Mouse (Mus musculus): ENCODE measurements around the gene Bco2. TPM values are rescaled to one million over a fixed set of nuclear protein-coding genes. Genes with fewer than 3 reads are reported as not detected.

Bco2 gene
- polyA plus RNA-seq, 1 experiment from 2014 or later, result 0.12 TPM

GRCm38 (mm10) chr9:50569599-50570525 lies 14.9 kb upstream of the Bco2 start:
- 55% methylated on average over 10 of the region's 10 CpGs for WGBS

GRCm38 (mm10) chr9:50567881-50568280 lies 12.9 kb upstream of the Bco2 start:
- no peaks in the 10 kb centered on the region; a peak in 3 of 4 replicates for H3K4me1 ChIP-seq (ENCODE audit: control insufficient read depth in 2 of 2, insufficient read depth in 2 of 2, low read length in 2 of 2)
- H3K9me3 ChIP-seq (ENCODE audit: control insufficient read depth, low read length), result no peaks in the 10 kb centered on the region
- no peaks in the 10 kb centered on the region for H3K27me3 ChIP-seq (ENCODE audit: control insufficient read depth, insufficient read depth, low read length)
- no peaks in the 10 kb centered on the region for H3K36me3 ChIP-seq (ENCODE audit: control insufficient read depth, insufficient read depth, low read length)
- H3K4me3 ChIP-seq (ENCODE audit: control insufficient read depth in 1 of 2, insufficient read depth in 1 of 2, low read depth in 1 of 2, low read length in 2 of 2), result no peak overlapping the region
- H3K4me2 ChIP-seq (ENCODE audit: low read length), result no peak overlapping the region
- no peak overlapping the region for H3K27ac ChIP-seq (replicated peaks in 1 of 2; ENCODE audit: control insufficient read depth in 1 of 2, insufficient read depth in 1 of 2, low read depth in 2 of 2, low read length in 2 of 2)
- no peak for ATAC-seq (ENCODE audit: insufficient number of reproducible peaks, insufficient read depth, low FRiP score, low read depth)
- H3K9ac ChIP-seq (ENCODE audit: low read length), result no peak overlapping the region
- WGBS, result 80% methylated on average over 2 of the region's 2 CpGs

More at GRCm38 (mm10) chr9:50569599-50570525, 14.9 kb upstream of the Bco2 start:
- Histone ChIP-seq H3K4me3 (ENCODE audit: control insufficient read depth in 1 of 2, insufficient read depth in 1 of 2, low read depth in 1 of 2, low read length in 2 of 2) (no peak overlapping the region), H3K4me1 (ENCODE audit: control insufficient read depth in 2 of 2, insufficient read depth in 2 of 2, low read length in 2 of 2) (no peaks in the 10 kb centered on the region; a peak in 3 of 4 replicates), H3K36me3 (ENCODE audit: control insufficient read depth, insufficient read depth, low read length) (no peaks in the 10 kb centered on the region), H3K9me3 (ENCODE audit: control insufficient read depth, low read length) (no peaks in the 10 kb centered on the region), H3K9ac (ENCODE audit: low read length) (no peak overlapping the region), H3K27ac (replicated peaks in 1 of 2; ENCODE audit: control insufficient read depth in 1 of 2, insufficient read depth in 1 of 2, low read depth in 2 of 2, low read length in 2 of 2) (no peak overlapping the region), H3K4me2 (ENCODE audit: low read length) (no peak overlapping the region), H3K27me3 (ENCODE audit: control insufficient read depth, insufficient read depth, low read length) (no peaks in the 10 kb centered on the region)
- no peak for ATAC-seq (ENCODE audit: insufficient number of reproducible peaks, insufficient read depth, low FRiP score, low read depth)

- Histone ChIP-seq H3K36me3 (ENCODE audit: control insufficient read depth, insufficient read depth, low read length) (no peaks in the 10 kb centered on the region), H3K4me1 (ENCODE audit: control insufficient read depth in 2 of 2, insufficient read depth in 2 of 2, low read length in 2 of 2) (no peaks in the 10 kb centered on the region; a peak in 3 of 4 replicates), H3K4me2 (ENCODE audit: low read length) (no peak overlapping the region), H3K4me3 (ENCODE audit: control insufficient read depth in 1 of 2, insufficient read depth in 1 of 2, low read depth in 1 of 2, low read length in 2 of 2) (no peak overlapping the region), H3K9me3 (ENCODE audit: control insufficient read depth, low read length) (no peaks in the 10 kb centered on the region), H3K9ac (ENCODE audit: low read length) (no peak overlapping the region), H3K27me3 (ENCODE audit: control insufficient read depth, insufficient read depth, low read length) (no peaks in the 10 kb centered on the region), H3K27ac (replicated peaks in 1 of 2; ENCODE audit: control insufficient read depth in 1 of 2, insufficient read depth in 1 of 2, low read depth in 2 of 2, low read length in 2 of 2) (no peak overlapping the region)
- no peak for ATAC-seq (ENCODE audit: insufficient number of reproducible peaks, insufficient read depth, low FRiP score, low read depth)
- 80% methylated on average over 4 of the region's 4 CpGs for WGBS
Observed at GRCm38 (mm10) chr9:50567372-50567771, 12.4 kb upstream of the Bco2 start.

- WGBS, result 34% methylated on average over 4 of the region's 4 CpGs
- Histone ChIP-seq H3K27me3 (ENCODE audit: control insufficient read depth, insufficient read depth, low read length) (no peaks in the 10 kb centered on the region), H3K9ac (ENCODE audit: low read length) (no peak overlapping the region; the same call in 1 of the 2 replicates), H3K4me3 (ENCODE audit: control insufficient read depth in 1 of 2, insufficient read depth in 1 of 2, low read depth in 1 of 2, low read length in 2 of 2) (no peak overlapping the region), H3K36me3 (ENCODE audit: control insufficient read depth, insufficient read depth, low read length) (no peaks in the 10 kb centered on the region), H3K27ac (replicated peaks in 1 of 2; ENCODE audit: control insufficient read depth in 1 of 2, insufficient read depth in 1 of 2, low read depth in 2 of 2, low read length in 2 of 2) (no peak overlapping the region), H3K9me3 (ENCODE audit: control insufficient read depth, low read length) (no peaks in the 10 kb centered on the region; the same call in 1 of the 2 replicates), H3K4me1 (ENCODE audit: control insufficient read depth in 2 of 2, insufficient read depth in 2 of 2, low read length in 2 of 2) (no peaks in the 10 kb centered on the region; a peak in 3 of 4 replicates), H3K4me2 (ENCODE audit: low read length) (no peak overlapping the region)
- no peak for ATAC-seq (ENCODE audit: insufficient number of reproducible peaks, insufficient read depth, low FRiP score, low read depth)
Observed at GRCm38 (mm10) chr9:50565940-50566339, 11.0 kb upstream of the Bco2 start.

DNA sequence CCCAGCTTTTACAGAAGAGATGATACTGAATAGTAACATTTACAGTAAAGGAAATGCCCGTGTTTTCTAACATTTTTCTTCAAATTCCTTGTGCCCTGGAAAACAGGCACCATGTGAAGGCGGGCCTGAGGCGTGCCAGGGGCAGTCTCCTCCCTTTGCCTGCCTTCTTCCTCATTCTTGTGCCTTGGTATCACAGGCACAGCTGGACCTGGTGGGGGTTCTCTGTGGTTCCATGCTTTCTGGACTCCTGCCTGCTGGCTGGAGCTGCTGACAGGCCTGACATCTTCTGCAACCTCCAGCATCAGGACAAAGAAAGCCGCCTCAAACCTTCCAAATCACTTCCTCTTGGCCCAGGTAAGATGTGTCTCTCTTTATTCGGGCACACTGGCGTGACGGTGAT lies 10.2 kb upstream of the Bco2 start:
- H3K27ac ChIP-seq (replicated peaks in 1 of 2; ENCODE audit: control insufficient read depth in 1 of 2, insufficient read depth in 1 of 2, low read depth in 2 of 2, low read length in 2 of 2), result no peak overlapping the region
- H3K4me2 ChIP-seq (ENCODE audit: low read length), result no peak overlapping the region
- WGBS, result 62% methylated on average over 7 of the region's 7 CpGs
- H3K4me3 ChIP-seq (ENCODE audit: control insufficient read depth in 1 of 2, insufficient read depth in 1 of 2, low read depth in 1 of 2, low read length in 2 of 2), result no peak overlapping the region
- no peaks in the 10 kb centered on the region for H3K27me3 ChIP-seq (ENCODE audit: control insufficient read depth, insufficient read depth, low read length)
- no peak for ATAC-seq (ENCODE audit: insufficient number of reproducible peaks, insufficient read depth, low FRiP score, low read depth)
- H3K9ac ChIP-seq (ENCODE audit: low read length), result no peak overlapping the region
- no peaks in the 10 kb centered on the region; a peak in 3 of 4 replicates for H3K4me1 ChIP-seq (ENCODE audit: control insufficient read depth in 2 of 2, insufficient read depth in 2 of 2, low read length in 2 of 2)
- H3K36me3 ChIP-seq (ENCODE audit: control insufficient read depth, insufficient read depth, low read length), result no peaks in the 10 kb centered on the region
- no peaks in the 10 kb centered on the region; the same call in 1 of the 2 replicates for H3K9me3 ChIP-seq (ENCODE audit: control insufficient read depth, low read length)

GRCm38 (mm10) chr9:50561918-50562360 lies 7.0 kb upstream of the Bco2 start:
- WGBS, result 78% methylated on average over 2 of the region's 2 CpGs
- Histone ChIP-seq H3K4me3 (ENCODE audit: control insufficient read depth in 1 of 2, insufficient read depth in 1 of 2, low read depth in 1 of 2, low read length in 2 of 2) (no peak overlapping the region), H3K9ac (ENCODE audit: low read length) (no peak overlapping the region), H3K27ac (replicated peaks in 1 of 2; ENCODE audit: control insufficient read depth in 1 of 2, insufficient read depth in 1 of 2, low read depth in 2 of 2, low read length in 2 of 2) (no peak overlapping the region), H3K36me3 (ENCODE audit: control insufficient read depth, insufficient read depth, low read length) (no peaks in the 10 kb centered on the region), H3K4me2 (ENCODE audit: low read length) (no peak overlapping the region), H3K9me3 (ENCODE audit: control insufficient read depth, low read length) (no peaks in the 10 kb centered on the region; the same call in 1 of the 2 replicates), H3K4me1 (ENCODE audit: control insufficient read depth in 2 of 2, insufficient read depth in 2 of 2, low read length in 2 of 2) (no peaks in the 10 kb centered on the region; a peak in 3 of 4 replicates), H3K27me3 (ENCODE audit: control insufficient read depth, insufficient read depth, low read length) (no peaks in the 10 kb centered on the region)
- no peak for ATAC-seq (ENCODE audit: insufficient number of reproducible peaks, insufficient read depth, low FRiP score, low read depth)

DNA sequence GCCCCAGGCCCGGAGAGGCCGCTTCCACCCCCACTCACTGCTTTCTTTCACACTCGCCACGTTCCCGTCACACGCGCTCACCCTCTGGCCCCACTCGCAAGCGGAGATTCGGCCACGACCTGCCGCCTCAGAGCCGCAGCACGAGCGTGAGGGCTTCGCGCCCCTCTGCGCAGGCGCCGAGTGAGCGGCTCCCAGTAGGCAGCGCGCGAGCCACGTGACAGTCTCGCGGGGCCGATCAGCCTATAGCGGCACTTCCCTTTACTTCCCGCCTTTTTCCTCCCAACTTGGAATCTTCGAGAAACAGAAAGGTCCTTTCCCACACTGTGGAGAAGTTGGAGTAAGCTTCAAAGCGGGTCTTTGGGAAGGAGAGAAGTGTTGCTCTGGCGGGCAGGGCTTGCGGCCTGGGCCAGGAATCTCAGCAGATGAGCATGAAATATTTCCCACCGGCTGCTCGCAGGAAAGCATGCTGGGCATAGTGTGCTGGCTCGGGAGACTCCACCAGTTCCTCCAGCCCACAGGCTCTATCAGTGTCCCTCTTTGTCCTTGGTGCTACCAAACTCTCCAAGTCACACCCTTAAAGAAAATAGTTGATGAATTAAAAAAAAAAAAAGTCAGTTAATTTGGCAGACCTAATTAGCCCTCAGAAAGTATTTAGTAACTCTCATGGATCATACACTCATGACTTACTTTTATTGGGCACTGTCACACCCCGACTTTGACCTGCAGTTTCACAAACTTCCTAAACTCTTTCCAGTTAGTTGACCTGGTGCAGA lies 6.3 kb upstream of the Bco2 start, which contains the start of gene Tex12:
Gene Tex12 (minus strand): TSS at position 181 of the 773 bp plus-strand sequence.
- H3K9me3 ChIP-seq (ENCODE audit: control insufficient read depth, low read length), result no peaks in the 10 kb centered on the region; the same call in 1 of the 2 replicates
- no peak within 1 kb of the TSS for H3K9ac ChIP-seq (ENCODE audit: low read length)
- WGBS, result 80% methylated on average over 38 of the region's 38 CpGs
- no peak within 1 kb of the TSS for H3K4me2 ChIP-seq (ENCODE audit: low read length)
- H3K27ac ChIP-seq (replicated peaks in 1 of 2; ENCODE audit: control insufficient read depth in 1 of 2, insufficient read depth in 1 of 2, low read depth in 2 of 2, low read length in 2 of 2), result no peak within 1 kb of the TSS
- H3K4me3 ChIP-seq (ENCODE audit: control insufficient read depth in 1 of 2, insufficient read depth in 1 of 2, low read depth in 1 of 2, low read length in 2 of 2), result no peak within 1 kb of the TSS
- no peaks in the 10 kb centered on the region for H3K27me3 ChIP-seq (ENCODE audit: control insufficient read depth, insufficient read depth, low read length)
- H3K4me1 ChIP-seq (ENCODE audit: control insufficient read depth in 2 of 2, insufficient read depth in 2 of 2, low read length in 2 of 2), result no peaks in the 10 kb centered on the region; a peak in 3 of 4 replicates
- H3K36me3 ChIP-seq (ENCODE audit: control insufficient read depth, insufficient read depth, low read length), result no peaks in the 10 kb centered on the region
- no peak for ATAC-seq (ENCODE audit: insufficient number of reproducible peaks, insufficient read depth, low FRiP score, low read depth)

Data from heart, embryonic 14.5 days (tissue).